Mouse (Mus musculus): Measurements from ENCODE around the gene Ctnna3. TPM values are rescaled to one million over a fixed set of nuclear protein-coding genes. Genes with fewer than 3 reads are reported as not detected.
"Not testable (repeated sequence)": the region's sequence is repeated elsewhere in the genome, so short reads cannot be mapped to it uniquely, and the experiment has no call there.

The Ctnna3 gene
- polyA plus RNA-seq, 1 experiment from 2014 or later, result 0.34 TPM

DNA sequence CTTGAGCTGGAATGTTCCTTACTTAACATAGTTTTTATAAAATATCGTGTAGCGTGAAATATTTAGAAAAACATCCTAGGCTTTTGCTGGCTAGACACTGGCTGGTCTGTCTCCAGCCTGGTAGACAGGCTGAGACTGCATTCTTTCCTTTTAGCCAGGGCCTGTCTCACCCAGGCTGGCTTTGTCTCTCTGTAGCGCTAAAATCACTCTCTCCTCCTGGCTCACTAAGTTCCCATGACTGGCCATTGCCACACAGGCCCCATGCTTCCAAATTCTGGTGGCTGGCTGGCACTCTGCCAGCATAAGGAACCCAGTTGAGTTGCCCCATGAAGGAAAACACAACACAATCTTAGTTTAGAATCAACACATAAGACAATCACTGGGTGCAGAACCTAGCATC is 1450.0 kb downstream of the Ctnna3 start:
- ATAC-seq (ENCODE audit: low FRiP score), result peak; percentile 41; the same call in 1 of the 2 replicates
- no peaks in the 10 kb centered on the region for H3K9me3 ChIP-seq
- no peaks in the 10 kb centered on the region for H3K36me3 ChIP-seq (replicated peaks)
- H3K4me2 ChIP-seq, result no peak overlapping the region
- H3K27ac ChIP-seq, result no peak overlapping the region
- no peaks in the 10 kb centered on the region for H3K4me1 ChIP-seq
- no peak overlapping the region for H3K4me3 ChIP-seq (replicated peaks)
- 62% methylated on average over 3 of the region's 3 CpGs for WGBS
- no peak overlapping the region for H3K9ac ChIP-seq
- no peaks in the 10 kb centered on the region for H3K27me3 ChIP-seq

DNA sequence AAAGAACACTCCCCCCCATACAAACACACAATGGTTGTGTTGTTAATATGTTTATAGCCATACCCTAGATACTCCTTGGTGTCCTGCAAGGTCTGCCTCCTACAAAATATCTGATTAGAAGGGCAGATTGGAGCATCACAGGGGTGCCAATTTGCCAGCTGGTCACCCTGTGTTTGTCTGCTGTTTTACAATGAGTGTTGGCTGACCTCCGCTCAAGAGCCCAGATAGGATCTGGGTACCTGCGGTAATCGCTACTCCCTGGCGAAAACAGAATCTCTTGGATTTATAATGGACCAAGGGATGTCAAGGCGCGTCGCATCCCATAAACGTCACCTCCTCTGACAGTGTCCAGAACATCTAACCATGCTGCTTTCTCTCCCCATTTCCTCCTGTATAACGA is 1457.0 kb downstream of the Ctnna3 start:
- WGBS, result 88% methylated on average over 9 of the region's 9 CpGs

DNA sequence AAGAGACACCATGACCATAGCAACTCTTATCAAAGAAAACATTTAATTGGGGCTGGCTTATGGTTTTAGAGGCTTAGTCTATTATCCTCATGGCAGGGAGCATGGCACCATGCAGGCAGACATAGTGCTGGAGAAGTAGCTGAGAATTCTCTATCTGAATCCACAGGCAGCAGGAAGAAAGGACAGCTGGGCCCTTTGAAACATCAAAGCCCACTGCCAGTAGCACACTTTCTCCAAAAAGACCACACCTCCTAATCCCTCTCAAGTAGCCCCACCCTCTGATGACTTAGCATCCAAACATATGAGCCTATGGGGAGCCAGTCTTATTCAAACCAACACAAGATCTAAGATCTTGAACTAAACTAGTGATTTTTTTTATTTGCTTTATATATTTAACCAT is 1462.6 kb downstream of the Ctnna3 start:
- Histone ChIP-seq H3K4me1 (no peaks in the 10 kb centered on the region), H3K4me3 (replicated peaks) (no peak overlapping the region), H3K27ac (no peak overlapping the region), H3K36me3 (replicated peaks) (no peaks in the 10 kb centered on the region), H3K9me3 (no peaks in the 10 kb centered on the region), H3K27me3 (no peaks in the 10 kb centered on the region), H3K4me2 (no peak overlapping the region), H3K9ac (no peak overlapping the region)
- no peak for ATAC-seq (ENCODE audit: low FRiP score)

More for the DNA sequence above, 1457.0 kb downstream of the Ctnna3 start:
- Histone ChIP-seq H3K4me1 (no peaks in the 10 kb centered on the region), H3K36me3 (replicated peaks) (no peaks in the 10 kb centered on the region), H3K4me2 (no peak overlapping the region), H3K27ac (no peak overlapping the region), H3K9me3 (no peaks in the 10 kb centered on the region), H3K27me3 (no peaks in the 10 kb centered on the region), H3K4me3 (replicated peaks) (no peak overlapping the region), H3K9ac (no peak overlapping the region)
- no peak for ATAC-seq (ENCODE audit: low FRiP score)

DNA sequence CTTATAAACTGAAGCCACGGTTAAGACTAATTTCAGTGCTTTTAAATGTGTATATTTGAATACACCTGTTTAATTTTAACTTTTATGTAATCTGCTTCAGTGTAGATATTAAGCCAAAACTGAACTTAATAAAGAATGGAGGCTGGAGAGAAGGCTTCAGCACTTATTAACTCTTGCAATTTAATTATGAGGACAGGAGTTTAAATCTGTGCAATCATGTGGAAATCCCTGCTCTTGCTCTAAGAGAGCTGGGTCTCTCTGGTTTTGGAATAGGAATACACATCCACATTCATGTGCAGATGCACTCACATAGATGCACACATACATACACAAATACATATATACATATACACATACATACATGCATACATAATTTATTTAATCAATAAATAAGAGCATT is 1468.8 kb downstream of the Ctnna3 start:
- ATAC-seq (ENCODE audit: low FRiP score), result no peak
- Histone ChIP-seq H3K27me3 (no peaks in the 10 kb centered on the region), H3K9ac (no peak overlapping the region), H3K9me3 (no peaks in the 10 kb centered on the region), H3K4me3 (replicated peaks) (no peak overlapping the region), H3K4me1 (no peaks in the 10 kb centered on the region), H3K4me2 (no peak overlapping the region), H3K36me3 (replicated peaks) (no peaks in the 10 kb centered on the region), H3K27ac (no peak overlapping the region)
- WGBS, result 86% methylated on average over 1 of the region's 1 CpGs

DNA sequence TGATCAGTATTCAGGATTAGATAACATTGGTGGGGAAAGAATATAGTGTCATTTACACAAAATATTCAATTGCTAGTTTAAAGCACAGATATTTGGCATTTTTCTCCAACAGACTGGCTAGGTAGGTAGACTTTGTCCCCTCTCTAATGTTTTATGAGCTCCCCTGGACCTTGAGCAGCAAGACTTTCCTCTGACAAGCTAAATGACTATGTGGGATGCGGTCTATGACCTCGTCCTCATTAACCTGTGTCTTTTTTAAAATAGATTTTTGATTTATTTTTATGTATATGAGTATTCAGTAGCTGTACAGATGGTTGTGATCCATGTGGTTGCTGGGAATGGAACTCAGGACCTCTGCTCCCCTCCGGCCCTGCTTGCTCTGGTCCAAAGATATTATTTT is 1471.8 kb downstream of the Ctnna3 start:
- H3K9me3 ChIP-seq, result no peaks in the 10 kb centered on the region
- ATAC-seq (ENCODE audit: low FRiP score), result no peak
- 83% methylated on average over 3 of the region's 3 CpGs for WGBS
- no peaks in the 10 kb centered on the region for H3K36me3 ChIP-seq (replicated peaks)
- H3K4me3 ChIP-seq (replicated peaks), result no peak overlapping the region
- no peak overlapping the region for H3K9ac ChIP-seq
- H3K4me1 ChIP-seq, result no peaks in the 10 kb centered on the region
- no peak overlapping the region for H3K4me2 ChIP-seq
- H3K27ac ChIP-seq, result no peak overlapping the region
- no peaks in the 10 kb centered on the region for H3K27me3 ChIP-seq

DNA sequence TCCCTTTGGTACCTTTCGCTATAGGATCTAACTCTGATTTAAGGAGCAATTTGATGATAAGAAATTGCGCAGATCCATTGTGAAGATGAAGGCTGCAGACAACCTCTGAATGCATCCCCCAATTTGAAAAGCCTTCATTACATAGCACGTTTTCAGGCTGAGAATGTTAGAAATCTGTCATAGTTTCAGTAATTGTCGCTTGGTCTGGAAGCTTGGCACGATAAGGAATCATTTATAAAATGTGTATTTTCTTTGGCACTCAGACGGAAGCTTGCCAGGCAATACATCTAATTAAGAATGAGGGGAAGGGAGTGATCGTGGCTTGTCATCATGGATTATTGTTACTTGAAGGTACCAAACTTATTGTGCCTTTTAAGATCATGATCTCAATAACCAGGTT is 1511.1 kb downstream of the Ctnna3 start:
- WGBS, result 86% methylated on average over 7 of the region's 7 CpGs
- Histone ChIP-seq H3K36me3 (replicated peaks) (no peaks in the 10 kb centered on the region), H3K4me1 (no peaks in the 10 kb centered on the region), H3K4me2 (no peak overlapping the region), H3K9ac (no peak overlapping the region), H3K27me3 (no peaks in the 10 kb centered on the region), H3K27ac (no peak overlapping the region), H3K4me3 (replicated peaks) (no peak overlapping the region), H3K9me3 (no peaks in the 10 kb centered on the region)
- ATAC-seq (ENCODE audit: low FRiP score), result no peak

DNA sequence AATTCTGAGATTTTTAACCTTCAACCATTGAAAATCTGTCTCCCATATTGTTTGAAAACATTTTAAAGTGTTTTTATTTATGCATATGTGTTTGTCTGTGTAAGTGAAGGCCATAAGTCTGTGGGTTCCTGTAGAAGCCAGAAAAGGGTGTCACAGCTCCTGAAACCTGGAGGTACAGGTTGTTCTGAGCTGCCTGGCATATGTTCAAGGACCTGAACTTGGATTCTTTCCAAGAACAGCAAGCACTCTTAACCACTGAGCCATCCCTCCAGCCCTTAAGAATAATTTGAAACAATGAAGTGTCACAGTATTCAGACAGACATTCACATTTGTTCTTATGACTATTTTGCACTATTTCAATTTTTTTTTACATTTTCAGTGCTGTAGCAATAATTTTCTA is 1528.5 kb downstream of the Ctnna3 start:
- H3K4me2 ChIP-seq, result no peak overlapping the region
- H3K27ac ChIP-seq, result no peak overlapping the region
- no peaks in the 10 kb centered on the region for H3K9me3 ChIP-seq
- no peaks in the 10 kb centered on the region for H3K27me3 ChIP-seq
- H3K36me3 ChIP-seq (replicated peaks), result no peaks in the 10 kb centered on the region
- no peak for ATAC-seq (ENCODE audit: low FRiP score)
- H3K4me1 ChIP-seq, result no peaks in the 10 kb centered on the region
- H3K9ac ChIP-seq, result no peak overlapping the region
- no peak overlapping the region for H3K4me3 ChIP-seq (replicated peaks)

DNA sequence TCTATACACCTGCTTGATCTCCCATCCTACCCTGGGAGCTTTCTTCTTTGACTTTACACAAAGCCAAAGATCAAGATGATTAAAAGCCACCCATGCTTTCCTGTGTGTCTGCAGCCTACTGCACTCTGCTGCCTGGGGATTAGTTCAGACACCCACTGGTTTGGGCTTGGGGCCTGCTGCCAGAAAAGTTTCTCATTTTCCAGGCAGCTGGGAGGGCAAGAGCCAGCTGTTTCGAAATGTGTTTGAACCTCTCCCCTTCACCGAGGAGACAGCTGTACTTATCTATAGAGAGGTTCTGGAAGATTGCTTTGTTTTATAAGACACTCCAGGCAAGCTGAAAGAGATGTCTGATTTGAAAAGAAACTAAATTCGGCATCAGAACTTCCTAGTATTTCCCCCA is 1563.0 kb downstream of the Ctnna3 start:
- no peak for ATAC-seq (ENCODE audit: low FRiP score)
- H3K9ac ChIP-seq, result no peak overlapping the region
- no peaks in the 10 kb centered on the region for H3K9me3 ChIP-seq
- H3K4me2 ChIP-seq, result no peak overlapping the region
- no peak overlapping the region for H3K4me3 ChIP-seq (replicated peaks)
- 41% methylated on average over 3 of the region's 3 CpGs for WGBS
- no peak overlapping the region for H3K27ac ChIP-seq
- no peaks in the 10 kb centered on the region for H3K27me3 ChIP-seq
- no peaks in the 10 kb centered on the region for H3K36me3 ChIP-seq (replicated peaks)
- H3K4me1 ChIP-seq, result no peaks in the 10 kb centered on the region

DNA sequence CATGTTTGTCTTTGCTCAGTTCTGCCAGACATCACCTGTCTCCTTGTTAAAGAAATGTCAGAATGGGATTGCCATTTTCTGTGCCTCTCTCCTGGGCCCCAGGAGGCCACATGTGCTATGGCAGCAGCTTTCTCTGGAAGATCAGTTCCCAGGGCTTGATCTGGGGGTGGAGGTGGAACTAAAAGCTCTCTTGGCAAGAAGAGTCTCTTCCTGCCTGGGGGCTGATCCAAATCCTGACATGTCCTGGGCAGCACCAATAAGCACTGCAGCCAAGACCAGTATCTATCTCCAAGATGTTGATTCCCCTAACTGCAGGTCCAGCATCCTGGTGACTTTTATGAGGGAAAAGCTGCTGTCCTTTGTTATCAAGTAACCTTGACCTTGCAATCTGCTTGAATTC is 1583.6 kb downstream of the Ctnna3 start:
- H3K9me3 ChIP-seq, result no peaks in the 10 kb centered on the region
- no peaks in the 10 kb centered on the region for H3K4me1 ChIP-seq
- no peak overlapping the region for H3K4me2 ChIP-seq
- H3K4me3 ChIP-seq (replicated peaks), result no peak overlapping the region
- H3K27ac ChIP-seq, result no peak overlapping the region
- no peaks in the 10 kb centered on the region for H3K27me3 ChIP-seq
- no peaks in the 10 kb centered on the region for H3K36me3 ChIP-seq (replicated peaks)
- no peak overlapping the region for H3K9ac ChIP-seq
- no peak for ATAC-seq (ENCODE audit: low FRiP score)

DNA sequence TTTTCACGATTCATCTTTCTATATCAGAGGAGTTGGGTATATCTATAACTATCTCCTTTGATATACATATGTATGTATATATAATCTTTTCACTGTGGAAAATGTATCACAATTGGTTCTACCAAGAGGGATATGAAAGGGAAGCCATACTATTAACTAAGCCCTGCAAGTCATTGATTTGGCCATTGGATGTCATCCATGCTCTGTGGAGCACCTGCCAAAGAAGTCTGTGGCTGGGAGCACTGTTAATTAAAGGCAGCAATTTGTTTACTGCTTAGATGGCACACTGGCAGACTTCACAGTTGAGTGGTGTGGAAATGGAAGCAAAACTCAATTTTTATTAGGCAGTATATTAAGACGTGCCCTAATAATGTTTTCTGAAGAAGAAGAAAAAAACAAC is 1592.8 kb downstream of the Ctnna3 start:
- H3K27me3 ChIP-seq, result no peaks in the 10 kb centered on the region
- H3K9me3 ChIP-seq, result no peaks in the 10 kb centered on the region
- no peaks in the 10 kb centered on the region for H3K4me1 ChIP-seq
- no peak overlapping the region for H3K4me2 ChIP-seq
- H3K36me3 ChIP-seq (replicated peaks), result no peaks in the 10 kb centered on the region
- H3K4me3 ChIP-seq (replicated peaks), result no peak overlapping the region
- no peak overlapping the region for H3K27ac ChIP-seq
- no peak overlapping the region for H3K9ac ChIP-seq
- 85% methylated on average over 2 of the region's 2 CpGs for WGBS
- ATAC-seq (ENCODE audit: low FRiP score), result no peak

DNA sequence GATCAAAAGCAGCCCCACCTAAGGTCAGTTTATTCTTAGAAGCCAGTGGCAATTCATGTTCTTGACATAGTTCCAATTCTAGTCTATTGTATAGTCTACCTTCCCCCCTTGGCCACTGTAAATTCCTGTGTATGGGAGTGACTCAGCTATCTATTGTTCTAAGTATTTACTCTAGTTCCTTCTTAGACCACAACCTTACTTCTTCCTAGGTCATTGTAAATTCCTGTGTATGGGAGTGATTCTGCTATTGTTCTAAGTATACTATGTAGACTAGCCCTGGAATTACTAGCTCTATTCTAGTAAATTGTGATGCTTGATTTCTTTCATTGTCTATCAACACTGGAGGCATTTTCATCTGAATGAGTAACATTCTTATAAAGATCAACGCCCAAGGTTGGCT is 1603.6 kb downstream of the Ctnna3 start:
- not testable (repeated sequence) for H3K4me3 ChIP-seq (replicated peaks); H3K27ac ChIP-seq; H3K27me3 ChIP-seq; H3K9ac ChIP-seq; H3K4me2 ChIP-seq; H3K9me3 ChIP-seq; H3K36me3 ChIP-seq (replicated peaks); ATAC-seq (ENCODE audit: low FRiP score); H3K4me1 ChIP-seq
- 74% methylated on average over 1 of the region's 1 CpGs for WGBS

Other genes with a start within 250 kb of the Ctnna3 start
- gene Mypn, start 226.1 kb upstream of the Ctnna3 start, polyA plus RNA-seq (2016; fragmentation: Nextera tagmentation; extraction: Ambion mirVana), result not detected in 2 replicates
- 47.1 and 49.6 TPM in 2 replicates for gene Herc4, start 186.3 kb upstream of the Ctnna3 start, polyA plus RNA-seq (2016; fragmentation: Nextera tagmentation; extraction: Ambion mirVana)
- gene Sirt1, start 48.4 kb upstream of the Ctnna3 start, polyA plus RNA-seq (2016; fragmentation: Nextera tagmentation; extraction: Ambion mirVana), result 6.1 and 6.9 TPM in 2 replicates
- 7.4 and 9.1 TPM in 2 replicates for gene Dnajc12, start 47.7 kb upstream of the Ctnna3 start, polyA plus RNA-seq (2016; fragmentation: Nextera tagmentation; extraction: Ambion mirVana)
- not detected in 2 replicates for gene Gm7075, start 8.3 kb upstream of the Ctnna3 start, polyA plus RNA-seq (2016; fragmentation: Nextera tagmentation; extraction: Ambion mirVana)

Data from forebrain, embryonic 12.5 days (tissue).